Mouse (Mus musculus): ENCODE measurements around the gene Slc12a9. TPM values are rescaled to one million over a fixed set of nuclear protein-coding genes. Genes with fewer than 3 reads are reported as not detected.
"Not testable (repeated sequence)": the region's sequence is repeated elsewhere in the genome, so short reads cannot be mapped to it uniquely, and the experiment has no call there.

The Slc12a9 gene
- total RNA-seq, 2 experiments from 2014 or later, result 2.4 to 2.5 TPM

DNA sequence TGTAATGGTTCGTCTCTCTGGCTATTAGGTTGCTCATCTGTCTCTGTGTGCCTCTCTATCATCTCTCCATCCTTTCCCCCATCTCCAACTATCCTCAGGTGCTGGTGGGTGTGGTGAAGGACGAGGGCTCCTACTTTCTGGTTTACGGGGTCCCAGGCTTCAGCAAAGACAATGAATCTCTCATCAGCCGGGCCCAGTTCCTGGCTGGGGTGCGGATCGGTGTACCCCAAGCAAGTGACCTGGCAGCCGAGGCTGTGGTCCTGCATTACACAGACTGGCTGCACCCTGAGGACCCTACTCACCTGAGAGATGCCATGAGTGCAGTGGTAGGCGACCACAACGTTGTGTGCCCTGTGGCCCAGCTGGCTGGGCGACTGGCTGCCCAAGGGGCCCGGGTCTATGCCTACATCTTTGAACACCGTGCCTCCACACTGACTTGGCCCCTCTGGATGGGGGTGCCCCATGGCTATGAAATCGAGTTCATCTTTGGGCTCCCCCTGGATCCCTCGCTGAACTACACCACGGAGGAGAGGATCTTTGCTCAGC is 41.9 kb downstream of the Slc12a9 start:
- DNase-seq, result no peak
- intact Hi-C loops (cut with DNase I), result loop anchor here (5.0 kb wide), 1 partner anchor 86 kb away; no protein-coding TSS in a partner anchor

DNA sequence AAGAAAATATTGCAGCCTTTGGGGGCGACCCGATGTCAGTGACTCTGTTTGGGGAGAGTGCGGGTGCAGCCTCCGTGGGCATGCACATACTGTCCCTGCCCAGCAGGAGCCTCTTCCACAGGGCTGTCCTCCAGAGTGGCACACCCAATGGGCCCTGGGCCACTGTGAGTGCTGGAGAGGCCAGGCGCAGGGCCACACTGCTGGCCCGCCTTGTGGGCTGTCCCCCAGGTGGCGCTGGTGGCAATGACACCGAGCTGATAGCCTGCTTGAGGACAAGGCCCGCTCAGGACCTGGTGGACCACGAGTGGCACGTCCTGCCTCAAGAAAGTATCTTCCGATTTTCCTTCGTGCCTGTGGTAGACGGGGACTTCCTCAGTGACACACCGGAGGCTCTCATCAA is 42.7 kb downstream of the Slc12a9 start:
- intact Hi-C loops (cut with DNase I), result loop anchor here (5.0 kb wide), 1 partner anchor 87 kb away; no protein-coding TSS in a partner anchor

DNA sequence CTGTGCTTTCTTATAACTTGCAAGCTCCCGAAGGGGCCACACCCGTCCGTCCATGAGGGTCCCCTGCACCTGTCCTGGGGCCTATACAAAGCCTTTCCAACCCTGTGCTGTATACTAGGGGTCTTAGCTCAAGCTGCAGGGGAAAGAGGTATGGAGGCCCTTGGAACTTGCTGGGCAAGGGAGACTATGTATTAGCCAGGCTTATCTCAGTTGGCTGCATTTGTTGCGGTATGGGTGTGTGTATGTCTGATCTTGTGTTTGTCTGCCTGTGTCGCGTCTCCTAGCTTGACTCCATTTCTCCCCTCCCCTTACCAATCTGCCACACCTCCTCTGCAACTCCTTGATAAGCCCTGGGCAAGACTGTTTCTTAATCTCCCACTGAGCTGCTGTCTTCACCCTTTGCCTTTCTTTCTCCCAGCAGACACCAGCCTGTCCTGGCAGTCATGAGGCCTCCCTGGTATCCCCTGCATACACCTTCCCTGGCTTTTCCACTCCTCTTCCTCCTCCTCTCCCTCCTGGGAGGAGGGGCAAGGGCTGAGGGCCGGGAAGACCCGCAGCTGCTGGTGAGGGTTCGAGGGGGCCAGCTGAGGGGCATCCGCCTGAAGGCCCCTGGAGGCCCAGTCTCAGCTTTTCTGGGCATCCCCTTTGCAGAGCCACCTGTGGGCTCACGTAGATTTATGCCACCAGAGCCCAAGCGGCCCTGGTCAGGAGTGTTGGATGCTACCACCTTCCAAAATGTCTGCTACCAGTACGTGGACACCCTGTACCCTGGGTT is 43.6 kb downstream of the Slc12a9 start:
- no peak for DNase-seq
- intact Hi-C loops (cut with DNase I), result loop anchor here (5.0 kb wide), 1 partner anchor 88 kb away; no protein-coding TSS in a partner anchor

More for the DNA sequence above, 42.7 kb downstream of the Slc12a9 start:
- DNase-seq, result peak; percentile 58 to 67

DNA sequence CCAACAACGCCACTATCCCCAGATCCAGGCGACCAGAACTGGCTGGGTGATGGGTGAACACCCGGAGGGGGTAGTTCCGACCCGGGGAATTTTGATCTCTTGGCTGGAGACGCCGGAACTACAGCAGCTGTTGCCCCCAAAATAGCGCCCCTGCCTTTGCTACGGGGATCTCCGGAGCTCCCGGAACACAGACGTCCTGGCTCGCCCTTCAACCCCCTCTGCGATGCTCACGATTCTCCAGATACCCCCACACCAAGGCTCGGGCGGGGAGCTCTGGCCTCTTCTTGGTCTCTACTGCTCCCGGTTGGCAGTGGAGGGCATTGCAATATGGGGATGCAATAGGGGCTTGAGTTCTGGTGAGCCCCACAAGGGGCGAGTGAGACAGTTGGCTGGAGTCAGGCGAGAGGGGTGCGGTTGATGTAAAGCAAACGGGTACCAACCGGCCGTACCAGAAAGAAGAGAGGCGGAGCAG is 44.4 kb downstream of the Slc12a9 start:
- DNase-seq, result no peak
- intact Hi-C loops (cut with DNase I), result no loop called here

DNA sequence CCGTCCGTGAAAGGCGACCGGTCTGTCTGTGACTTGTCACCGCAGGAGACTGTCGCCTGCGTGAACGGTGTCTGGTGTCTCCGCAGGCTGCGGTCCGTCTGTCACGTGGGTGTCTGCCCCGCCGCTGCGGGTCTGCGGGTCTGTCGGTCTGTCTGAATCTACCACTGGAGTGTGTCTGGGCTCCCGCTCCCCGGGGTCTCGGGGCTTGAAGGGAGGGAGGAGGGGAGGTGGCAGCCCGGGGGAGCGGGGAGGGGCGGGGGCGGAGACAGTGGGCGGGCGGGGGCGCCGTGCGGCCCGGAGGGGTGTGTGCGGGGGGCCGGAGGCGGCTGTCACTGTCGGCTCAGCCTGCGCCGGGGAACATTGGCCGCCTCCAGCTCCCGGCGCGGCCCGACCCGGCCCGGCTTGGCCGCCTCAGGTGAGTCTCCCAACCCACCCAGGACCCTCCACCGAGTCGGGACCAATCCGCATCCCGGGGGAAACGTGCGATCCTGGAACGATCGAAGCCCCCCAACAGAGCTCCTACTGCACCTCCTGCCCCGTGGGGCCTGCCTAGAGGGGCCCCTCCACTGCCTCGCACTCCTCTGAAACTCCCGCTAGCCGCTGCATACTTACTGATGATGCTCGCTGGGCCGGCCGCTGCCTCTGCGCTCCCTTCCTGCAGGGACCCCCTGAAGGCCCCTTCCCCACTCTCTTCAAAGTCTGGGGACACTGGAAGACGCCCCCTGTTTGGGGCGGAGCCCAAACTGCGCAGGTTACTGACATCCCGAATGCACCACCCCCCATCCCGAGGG is 45.2 kb downstream of the Slc12a9 start:
- DNase-seq, result no peak
- intact Hi-C loops (cut with DNase I), result loop anchor here (2.0 kb wide), 1 partner anchor 157 kb away; no protein-coding TSS in a partner anchor

DNA sequence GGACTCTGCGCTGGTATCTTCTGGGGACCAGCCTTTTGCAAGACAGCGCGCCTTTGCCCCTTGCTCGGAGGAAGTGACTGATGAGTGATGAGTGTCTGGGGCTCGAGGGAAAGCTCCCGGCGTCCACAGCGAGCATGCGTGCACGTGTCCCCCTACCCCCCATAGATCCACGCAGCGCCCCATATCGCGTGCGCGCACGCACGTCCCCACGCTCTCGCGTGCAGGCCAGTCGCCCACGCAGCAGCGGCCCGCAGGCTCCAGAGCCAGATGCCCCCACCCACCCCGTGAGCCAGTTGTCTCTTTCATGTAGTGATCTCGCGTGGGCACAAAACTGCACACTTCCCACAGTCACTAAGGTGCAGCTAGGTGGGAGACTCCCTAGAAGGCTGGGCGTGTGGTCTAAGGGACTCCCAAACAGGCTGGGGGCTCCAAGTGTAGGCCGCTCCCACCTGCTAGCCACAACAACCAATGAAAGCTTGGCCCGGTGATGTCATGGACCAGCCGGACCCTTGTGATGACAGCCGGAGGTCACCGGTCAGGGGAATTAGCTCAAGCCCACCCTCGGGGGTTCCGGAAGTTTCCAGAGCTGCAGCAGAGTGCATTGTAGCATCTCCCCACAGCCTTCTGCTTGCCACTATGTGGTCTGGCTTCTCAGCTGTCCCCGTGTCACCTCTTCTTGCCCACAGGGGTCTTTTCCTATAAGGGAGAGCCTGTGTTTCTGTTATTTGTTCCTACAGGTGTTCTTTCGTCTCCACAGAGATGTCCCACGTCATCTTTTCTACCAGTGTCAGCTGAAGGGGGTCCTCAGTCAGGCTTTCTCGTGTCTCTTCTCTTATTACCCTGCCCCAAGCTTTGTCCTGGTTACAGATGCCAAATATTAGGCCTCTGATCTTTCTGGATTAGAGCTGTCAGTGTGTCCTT is 46.1 kb downstream of the Slc12a9 start, which contains the start of gene Ache:
Gene Ache, plus strand, starts transcription at position 488 of the 921 bp plus-strand sequence.
- intact Hi-C loops (cut with DNase I), result loop anchor here (2.0 kb wide), 1 partner anchor 156 kb away; no protein-coding TSS in a partner anchor
- no peak for DNase-seq

DNA sequence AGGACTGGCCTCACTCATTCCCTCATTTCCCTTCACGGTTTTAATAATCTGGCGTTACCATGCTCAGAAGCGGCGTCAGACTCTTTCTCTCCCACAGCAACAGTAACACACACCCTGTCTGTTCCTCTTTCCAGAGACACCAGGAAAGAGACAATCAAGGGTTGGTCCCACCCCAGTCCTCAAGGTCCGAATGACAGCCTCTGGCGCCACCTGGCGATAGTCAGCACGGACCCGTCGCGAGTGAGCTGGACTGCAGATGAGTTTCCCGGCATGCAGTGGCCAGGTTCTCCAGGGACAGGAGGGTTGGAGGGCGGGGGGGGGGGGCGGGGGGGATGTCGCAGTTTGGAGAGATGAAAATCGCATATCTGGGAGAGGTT is 46.8 kb downstream of the Slc12a9 start:
- peak; percentile 84 to 91 for DNase-seq
- intact Hi-C loops (cut with DNase I), result loop anchor here (2.0 kb wide), 1 partner anchor 156 kb away; no protein-coding TSS in a partner anchor

DNA sequence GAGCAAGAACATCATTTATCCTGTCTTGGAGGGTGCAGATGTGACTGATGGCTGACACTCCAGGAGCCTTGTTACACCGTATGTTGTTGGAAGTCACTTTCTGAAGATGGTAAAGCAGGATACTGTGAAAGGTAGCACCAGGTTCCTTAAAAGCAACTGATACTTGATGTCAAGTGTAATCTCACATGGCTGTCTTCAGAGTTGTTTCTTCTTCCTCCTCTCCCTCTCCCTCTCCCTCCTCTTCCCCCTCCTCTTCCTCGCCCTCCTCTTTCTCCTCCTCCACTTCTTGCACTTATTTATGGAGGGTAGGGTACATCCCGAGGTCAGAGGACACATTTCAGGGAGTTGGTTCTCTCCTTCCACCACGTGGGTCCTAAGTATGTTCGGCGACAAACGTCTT is 47.4 kb downstream of the Slc12a9 start:
- no peak for DNase-seq
- intact Hi-C loops (cut with DNase I), result loop anchor here (2.0 kb wide), 1 partner anchor 155 kb away; no protein-coding TSS in a partner anchor

DNA sequence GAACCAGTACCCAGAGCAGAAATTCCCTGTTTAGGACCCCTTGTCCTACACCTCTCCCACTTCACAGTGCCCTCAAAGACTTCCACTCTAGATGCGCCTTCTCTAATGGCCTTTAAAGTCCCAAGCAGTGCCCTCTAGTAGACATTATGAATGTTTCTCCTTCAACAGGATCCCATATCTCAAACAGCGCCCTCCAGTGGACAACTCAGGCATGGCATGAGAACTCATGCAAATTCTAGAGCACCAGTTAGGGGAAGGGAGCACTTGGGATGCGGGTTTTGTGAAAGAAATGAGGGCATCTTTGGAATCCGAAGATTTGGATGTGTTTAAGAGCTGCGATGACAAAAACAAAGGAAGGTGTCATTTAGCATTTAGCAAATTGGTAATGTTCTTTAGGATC is 48.4 kb downstream of the Slc12a9 start:
- DNase-seq, result no peak
- intact Hi-C loops (cut with DNase I), result no loop called here

DNA sequence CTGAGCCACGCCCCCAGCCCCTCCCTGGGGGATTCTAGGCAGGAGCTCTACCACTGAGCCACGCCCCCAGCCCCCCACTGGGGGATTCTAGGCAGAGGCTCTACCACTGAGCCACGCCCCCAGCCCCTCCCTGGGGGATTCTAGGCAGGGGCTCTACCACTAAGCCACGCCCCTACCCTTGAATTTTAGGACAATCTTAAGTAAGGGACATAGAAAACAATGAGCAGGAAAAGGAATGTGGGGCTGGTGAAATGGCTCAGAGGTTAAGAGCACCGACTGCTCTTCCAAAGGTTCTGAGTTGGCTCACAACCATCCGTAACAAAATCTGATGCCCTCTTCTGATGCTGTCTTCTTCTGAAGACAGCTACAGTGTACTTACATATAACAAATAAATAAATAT is 49.0 kb downstream of the Slc12a9 start:
- DNase-seq; intact Hi-C loops (cut with DNase I): not testable (repeated sequence)

DNA sequence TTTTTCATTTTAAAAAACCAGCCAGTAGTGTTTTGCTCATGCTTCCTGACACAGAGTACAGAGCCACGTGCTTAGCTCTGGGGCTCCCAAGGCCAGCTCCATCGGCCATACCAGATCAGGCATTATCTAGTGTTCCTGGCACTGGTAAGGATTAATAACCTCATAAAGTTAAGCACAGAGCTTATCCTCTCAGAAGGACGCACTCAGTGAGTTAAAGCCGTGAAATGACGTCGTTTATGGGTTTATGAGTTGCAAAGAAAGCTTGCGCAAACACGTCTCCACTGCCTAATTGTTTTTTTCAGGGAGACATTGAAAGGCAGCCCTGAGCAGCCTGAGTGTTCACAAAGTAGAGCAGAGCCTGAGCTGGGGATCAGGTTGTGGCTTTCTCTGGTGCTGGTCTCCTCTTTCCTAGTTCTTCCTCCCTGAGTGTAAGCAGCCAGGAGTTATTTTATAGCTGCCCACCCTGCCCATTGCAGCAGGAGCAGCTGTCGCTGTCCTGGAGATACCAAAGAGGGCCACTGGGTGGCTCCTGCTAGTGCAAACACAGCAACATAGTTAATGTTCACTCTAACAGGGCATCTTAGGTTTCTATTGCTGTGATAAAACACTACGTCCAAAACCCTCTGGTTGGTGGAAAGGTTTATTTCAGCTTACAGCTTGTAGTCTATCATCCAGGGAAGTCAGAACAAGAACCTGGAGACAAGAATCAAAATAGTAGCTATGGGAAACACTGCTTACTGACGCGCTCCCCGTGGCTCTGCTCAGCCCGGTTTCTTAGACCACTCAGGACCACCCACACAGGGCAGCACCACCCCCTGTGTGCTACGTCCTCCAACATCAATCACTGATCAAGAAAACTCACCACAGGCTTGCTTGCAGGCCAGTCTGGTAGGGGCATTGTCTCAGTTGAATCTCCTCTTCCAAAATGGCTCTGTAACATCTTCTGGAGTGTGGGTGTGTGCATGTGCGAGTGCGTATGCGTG is 55.7 kb downstream of the Slc12a9 start:
- DNase-seq, result no peak
- intact Hi-C loops (cut with DNase I), result no loop called here

DNA sequence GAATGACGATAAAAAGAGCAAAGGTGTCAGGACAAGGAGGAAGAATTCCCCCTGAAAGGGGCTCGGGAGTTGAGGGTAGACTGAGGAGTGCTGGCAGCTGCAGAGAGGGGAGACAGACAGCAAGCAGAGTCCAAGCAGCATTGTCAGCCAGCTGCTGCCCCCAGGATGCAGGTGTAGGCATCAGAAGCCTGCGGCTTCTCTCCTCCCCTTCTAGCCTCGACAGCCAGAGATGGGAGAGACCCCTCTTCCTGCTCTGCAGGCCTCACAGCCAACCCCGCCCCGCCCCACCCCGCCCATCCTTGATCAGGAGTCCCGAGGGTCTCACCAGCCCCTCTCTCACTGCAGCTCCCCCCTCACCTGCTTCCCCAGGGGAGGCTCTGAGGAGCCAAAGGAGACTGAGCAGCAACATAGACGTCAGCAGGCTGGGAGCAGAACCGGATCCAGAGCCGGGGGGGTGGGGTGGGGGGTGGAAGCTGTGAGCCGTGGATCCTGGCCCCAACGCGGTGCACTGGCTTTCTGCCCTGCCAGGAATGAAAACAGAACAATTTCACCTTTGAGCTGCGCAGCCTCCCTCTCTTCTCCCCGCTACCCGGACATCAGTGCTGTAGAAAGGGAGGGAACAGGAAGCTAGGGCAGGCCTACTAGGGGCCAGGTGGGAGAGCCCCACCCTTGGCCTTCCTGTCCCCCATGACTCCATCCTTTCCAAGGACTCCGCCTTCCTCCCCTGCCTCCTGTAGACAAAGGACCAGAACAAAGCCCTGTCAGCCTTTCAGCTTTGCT is 65.1 kb downstream of the Slc12a9 start:
- DNase-seq, result no peak

DNA sequence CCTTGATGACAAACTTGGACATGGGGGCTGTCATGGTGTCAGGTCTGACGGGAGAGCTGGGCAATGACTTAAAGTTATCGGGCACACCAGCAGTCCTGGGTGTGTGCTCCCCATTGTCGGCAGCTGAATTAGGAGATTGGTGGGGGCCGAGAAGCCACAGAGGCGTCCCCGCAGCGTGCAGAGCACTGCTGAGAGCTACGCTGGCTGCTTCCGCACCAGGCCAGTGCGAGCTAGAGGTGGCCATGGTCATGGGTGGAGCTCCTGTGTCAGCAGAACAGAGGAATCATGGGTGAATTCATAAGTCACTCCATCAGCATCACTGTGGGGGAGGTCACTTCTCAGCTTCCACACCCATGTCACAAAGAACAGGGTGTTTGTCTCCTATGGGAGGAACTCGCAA is 68.6 kb downstream of the Slc12a9 start:
- DNase-seq, result no peak
- intact Hi-C loops (cut with DNase I), result no loop called here

More for the DNA sequence above, 65.1 kb downstream of the Slc12a9 start:
- intact Hi-C loops (cut with DNase I), result no loop called here

Small RNA genes lying within 50 kb of the gene (microRNA-seq; reads per million reads assigned to microRNA genes)
- gene Mir7036 (0 reads per million in 2 experiments), gene Mir8116 (0 reads per million in 2 experiments)

Other genes starting within 250 kb of the Slc12a9 start
- gene Trim56, start 217.4 kb downstream of the Slc12a9 start, total RNA-seq (2021), result 1 to 10 TPM; 7.0 to 8.0 TPM
- not detected for gene Muc3, start 184.3 kb downstream of the Slc12a9 start, total RNA-seq (2021)
- under 1 TPM; 0.17 to 0.31 TPM for gene Muc3a, start 121.2 kb downstream of the Slc12a9 start, total RNA-seq (2021)
- gene Ache, start 46.1 kb downstream of the Slc12a9 start, total RNA-seq (2021), result 10 to 100 TPM; 25.2 to 41.2 TPM
- gene Ufsp1, start 39.0 kb downstream of the Slc12a9 start, total RNA-seq (2021), result 10 to 100 TPM; 17.6 to 25.1 TPM
- 10 to 100 TPM; 27.7 to 39.8 TPM for gene Srrt, start 25.9 kb downstream of the Slc12a9 start, total RNA-seq (2021)
- 1 to 10 TPM; 3.7 to 4.1 TPM for gene Trip6, start 19.2 kb downstream of the Slc12a9 start, total RNA-seq (2021)
- gene Ephb4, start 16.5 kb upstream of the Slc12a9 start, total RNA-seq (2021), result 10 to 100 TPM; 12.1 to 13.4 TPM
- gene Zan, start 143.5 kb upstream of the Slc12a9 start, total RNA-seq (2021), result under 1 TPM; 0.02 to 0.03 TPM
- gene Pop7, start 168.9 kb upstream of the Slc12a9 start, total RNA-seq (2021), result 1 to 10 TPM; 8.6 to 9.9 TPM
- 10 to 100 TPM; 17.4 to 23.4 TPM for gene Gigyf1, start 185.0 kb upstream of the Slc12a9 start, total RNA-seq (2021)
- not detected for gene Epo, start 199.6 kb upstream of the Slc12a9 start, total RNA-seq (2021)
- gene Gnb2, start 199.9 kb upstream of the Slc12a9 start, total RNA-seq (2021), result 100 to 1,000 TPM; 107 to 129 TPM
- gene Actl6b, start 219.9 kb upstream of the Slc12a9 start, total RNA-seq (2021), result not detected
- not detected for gene Tfr2, start 236.2 kb upstream of the Slc12a9 start, total RNA-seq (2021)